Mouse (Mus musculus) hindbrain, embryonic 14.5 days (tissue): Measurements from ENCODE around the gene Cabp2. TPM values are rescaled to one million over a fixed set of nuclear protein-coding genes. Genes with fewer than 3 reads are reported as not detected.
"Not testable (repeated sequence)": the region's sequence is repeated elsewhere in the genome, so short reads cannot be mapped to it uniquely, and the experiment has no call there.

ENCODE experiments used
- ATAC-seq: fragments of 200-750 bp; cut with Nextera tagmentation; 2 replicates; pipeline ENCODE4 v1.8.0; 2017; ENCODE audit warnings: moderate number of reproducible peaks, mild to moderate bottlenecking, moderate TSS enrichment, moderate library complexity; ENCODE audit not compliant: low FRiP score
- DNase-seq: peaks from one replicate; pipeline ENCODE4 v3.0.0-alpha.2; 2015; ENCODE audit warnings: low spot score
- H3K27ac ChIP-seq: fragments of 300-500 bp; sonication (generic); 2 replicates; pipeline ENCODE4 v1.5.1; 2014; ENCODE audit warnings: mild to moderate bottlenecking, moderate library complexity
- H3K27me3 ChIP-seq: fragments of 300-500 bp; sonication (generic); 2 replicates; pipeline ENCODE4 v1.6.1; 2014; ENCODE audit warnings: mild to moderate bottlenecking, low read length, mixed read lengths; ENCODE audit not compliant: control insufficient read depth, insufficient read depth
- H3K36me3 ChIP-seq: fragments of 300-500 bp; sonication (generic); replicated peaks from 2 replicates; pipeline ENCODE4 v1.6.1; 2014; ENCODE audit not compliant: control insufficient read depth, insufficient read depth
- H3K4me1 ChIP-seq: fragments of 300-500 bp; sonication (generic); replicated peaks from 2 replicates; pipeline ENCODE4 v1.6.1; 2014; ENCODE audit warnings: antibody characterized with exemption, low read length, mixed read lengths; ENCODE audit not compliant: control insufficient read depth, insufficient read depth
- H3K4me2 ChIP-seq: fragments of 300-500 bp; sonication (generic); replicated peaks from 2 replicates; pipeline ENCODE4 v1.6.1; 2014; ENCODE audit warnings: mild to moderate bottlenecking, moderate library complexity
- H3K4me3 ChIP-seq: fragments of 300-500 bp; sonication (generic); replicated peaks from 2 replicates; pipeline ENCODE4 v1.5.1; 2014; ENCODE audit warnings: mild to moderate bottlenecking, low read length
- H3K9ac ChIP-seq: fragments of 300-500 bp; sonication (generic); 2 replicates; pipeline ENCODE4 v1.6.1; 2014
- H3K9me3 ChIP-seq: fragments of 300-500 bp; sonication (generic); 2 replicates; pipeline ENCODE4 v1.6.1; 2016; ENCODE audit warnings: low read length; ENCODE audit not compliant: control insufficient read depth
- WGBS: fragments of 180-500 bp; shearing (Covaris S2); extraction: QIAGEN DNeasy Blood & Tissue Kit; methylation state at CpG from one replicate; pipeline ENCODE4 v1.1.7; 2014; 5-methylcytosine and 5-hydroxymethylcytosine counted together
- polyA plus RNA-seq: library from polyadenylated mRNA; unstranded; fragments of >200 nt; fragmentation: Nextera tagmentation; extraction: Ambion mirVana; gene quantifications from 2 replicates; pipeline ENCODE4 v1.2.1, GENCODE M21; 2014

Cabp2 gene
- polyA plus RNA-seq, 1 experiment from 2014 or later = not detected

DNA sequence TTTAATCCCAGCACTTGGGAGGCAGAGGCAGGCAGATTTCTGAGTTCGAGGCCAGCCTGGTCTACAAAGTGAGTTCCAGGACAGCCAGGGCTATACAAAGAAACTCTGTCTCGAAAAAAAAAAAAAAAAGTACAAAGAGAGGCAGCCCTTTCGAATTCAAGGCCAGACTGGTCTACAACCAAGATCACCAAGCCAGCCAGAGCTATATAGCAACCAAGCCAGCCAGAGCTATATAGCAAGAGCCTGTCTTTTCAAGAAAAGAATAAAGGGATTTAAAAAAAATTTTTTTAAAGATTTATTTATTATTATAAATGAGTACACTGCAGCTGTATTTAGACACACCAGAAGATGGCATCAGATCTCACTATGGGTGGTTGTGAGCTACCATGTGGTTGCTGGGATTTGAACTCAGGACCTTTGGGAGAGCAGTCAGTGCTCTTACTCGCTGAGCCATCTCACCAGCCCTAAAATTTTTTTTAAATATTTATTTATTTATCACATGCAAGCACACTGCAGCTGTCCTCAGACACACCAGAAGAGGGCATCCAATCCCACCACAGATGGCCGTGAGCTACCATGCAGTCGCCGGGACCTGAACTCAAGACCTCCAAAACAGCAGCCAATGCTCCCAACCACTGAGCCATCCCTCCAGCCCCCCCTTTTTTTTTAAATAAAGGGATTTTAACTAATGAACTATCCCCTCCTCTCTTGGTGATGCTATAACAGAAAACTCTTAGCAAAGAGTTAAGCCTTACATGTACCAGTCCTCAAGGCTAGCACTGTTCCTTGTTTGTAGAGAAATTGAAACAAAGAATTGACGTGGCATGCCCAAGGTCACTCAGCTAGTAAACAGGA, 21.1 kb upstream of the Cabp2 start:
- DNase-seq = not testable (repeated sequence)
- WGBS = 87% methylated on average over 8 of the region's 8 CpGs

DNA sequence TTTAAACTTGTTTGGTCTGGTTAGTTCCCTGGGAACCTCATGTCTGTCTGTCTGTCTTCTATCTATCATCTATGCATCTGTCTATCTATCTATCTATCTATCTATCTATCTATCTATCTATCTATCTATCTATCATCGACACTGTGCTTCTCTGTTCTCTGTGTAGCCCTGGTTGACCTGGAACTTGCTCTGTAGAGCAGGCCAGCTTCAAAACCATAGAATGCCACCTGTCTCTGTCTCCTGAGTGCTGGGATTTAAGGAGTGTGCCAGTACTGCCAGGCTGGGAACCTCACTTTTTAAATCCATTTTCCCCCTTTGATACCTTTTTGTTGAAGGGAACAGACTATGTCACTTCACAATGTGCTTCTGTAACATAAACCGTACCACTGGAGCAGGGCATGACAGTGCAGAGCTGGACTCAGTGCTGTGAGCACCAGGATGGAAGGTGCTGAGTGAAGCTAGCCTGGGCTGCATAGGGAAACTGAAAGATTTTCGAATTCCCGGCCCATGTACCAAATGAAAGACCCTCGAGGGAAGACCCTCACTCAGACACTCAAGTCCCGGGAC, 20.4 kb upstream of the Cabp2 start:
- H3K4me2 ChIP-seq = no peak overlapping the region
- no peaks in the 10 kb centered on the region for H3K27me3 ChIP-seq
- H3K4me1 ChIP-seq = no peaks in the 10 kb centered on the region
- no peak overlapping the region for H3K27ac ChIP-seq
- H3K9ac ChIP-seq = no peak overlapping the region
- no peaks in the 10 kb centered on the region for H3K9me3 ChIP-seq
- H3K36me3 ChIP-seq = no peaks in the 10 kb centered on the region
- ATAC-seq = no peak
- H3K4me3 ChIP-seq = no peak overlapping the region
- DNase-seq = no peak
- 83% methylated on average over 5 of the region's 6 CpGs for WGBS

More for the DNA sequence above, 21.1 kb upstream of the Cabp2 start:
- not testable (repeated sequence) for H3K27me3 ChIP-seq, H3K4me2 ChIP-seq, H3K36me3 ChIP-seq, ATAC-seq, H3K9ac ChIP-seq, H3K27ac ChIP-seq, H3K4me1 ChIP-seq, H3K9me3 ChIP-seq, H3K4me3 ChIP-seq

DNA sequence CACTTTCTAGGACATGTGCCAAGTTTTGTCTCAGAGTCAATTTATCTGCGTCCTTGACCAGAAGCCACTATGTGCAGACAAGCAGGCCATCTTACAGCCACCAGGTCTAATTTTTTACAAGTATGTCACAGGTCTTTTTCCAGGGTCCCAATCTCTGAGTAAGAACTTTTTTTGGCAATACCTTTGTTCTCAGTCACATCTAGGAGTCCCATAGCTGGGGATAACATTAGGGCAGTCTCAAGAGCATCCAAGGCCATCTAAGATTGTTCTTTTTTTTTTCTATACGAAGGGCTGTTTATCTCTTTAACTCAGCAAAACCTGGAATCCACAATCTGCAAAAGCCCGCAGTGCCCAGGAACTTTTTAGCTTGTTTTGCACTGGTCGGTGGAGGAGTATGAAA, 18.0 kb upstream of the Cabp2 start:
- WGBS = 100% methylated on average over 2 of the region's 4 CpGs
- not testable (repeated sequence) for H3K4me2 ChIP-seq, H3K27ac ChIP-seq, H3K9ac ChIP-seq, H3K4me3 ChIP-seq, H3K36me3 ChIP-seq, H3K27me3 ChIP-seq, ATAC-seq, DNase-seq, H3K9me3 ChIP-seq, H3K4me1 ChIP-seq

DNA sequence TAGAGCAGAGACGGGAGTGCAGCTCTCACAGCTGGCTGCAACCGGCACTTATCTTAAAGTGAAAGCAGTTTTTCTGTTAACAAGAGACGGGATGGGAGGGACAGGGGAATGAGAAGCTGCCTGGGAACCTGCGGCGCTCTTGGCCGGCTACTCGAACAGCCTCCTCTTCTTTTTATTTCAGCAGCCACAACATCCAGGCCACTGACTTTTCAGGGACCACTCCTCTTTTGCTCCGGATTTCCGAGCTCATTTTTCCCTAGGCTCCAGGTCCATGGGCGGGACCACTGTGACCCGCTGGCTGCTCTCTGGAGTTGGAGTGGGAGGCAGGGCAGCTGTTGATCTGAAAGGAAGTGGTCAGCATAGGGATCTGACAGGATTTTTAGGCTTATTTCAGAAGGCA, 16.9 kb upstream of the Cabp2 start:
- not testable (repeated sequence) for H3K4me3 ChIP-seq, H3K27ac ChIP-seq, H3K9ac ChIP-seq, H3K4me1 ChIP-seq, ATAC-seq, H3K27me3 ChIP-seq, H3K4me2 ChIP-seq, H3K9me3 ChIP-seq, DNase-seq, H3K36me3 ChIP-seq
- 51% methylated on average over 4 of the region's 11 CpGs for WGBS

DNA sequence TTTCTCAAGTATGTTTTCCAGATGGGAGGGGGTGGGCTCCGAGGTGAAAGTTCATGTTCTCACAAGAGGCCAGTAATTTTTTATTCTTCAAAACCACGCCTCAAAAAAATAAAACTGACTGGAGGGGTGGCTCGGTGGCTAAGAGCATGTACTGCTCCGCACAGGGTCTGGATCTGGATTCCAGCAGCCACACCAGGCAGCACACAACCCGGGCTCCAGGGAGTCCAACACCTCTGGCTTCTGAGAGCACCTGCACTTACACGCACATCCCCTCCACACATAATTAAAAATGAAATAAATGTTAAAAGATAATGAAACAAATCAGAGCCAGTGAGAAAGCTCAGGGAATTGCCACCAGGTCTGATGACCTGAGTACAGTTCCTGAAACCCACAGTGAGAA, 15.1 kb upstream of the Cabp2 start:
- no peaks in the 10 kb centered on the region for H3K4me1 ChIP-seq
- H3K9me3 ChIP-seq = no peaks in the 10 kb centered on the region
- DNase-seq (no peak), ATAC-seq (no peak)
- H3K27me3 ChIP-seq = no peaks in the 10 kb centered on the region
- H3K9ac ChIP-seq = no peak overlapping the region
- no peak overlapping the region for H3K4me3 ChIP-seq
- no peaks in the 10 kb centered on the region for H3K36me3 ChIP-seq
- H3K4me2 ChIP-seq = no peak overlapping the region
- H3K27ac ChIP-seq = no peak overlapping the region
- WGBS = 88% methylated on average over 6 of the region's 6 CpGs

DNA sequence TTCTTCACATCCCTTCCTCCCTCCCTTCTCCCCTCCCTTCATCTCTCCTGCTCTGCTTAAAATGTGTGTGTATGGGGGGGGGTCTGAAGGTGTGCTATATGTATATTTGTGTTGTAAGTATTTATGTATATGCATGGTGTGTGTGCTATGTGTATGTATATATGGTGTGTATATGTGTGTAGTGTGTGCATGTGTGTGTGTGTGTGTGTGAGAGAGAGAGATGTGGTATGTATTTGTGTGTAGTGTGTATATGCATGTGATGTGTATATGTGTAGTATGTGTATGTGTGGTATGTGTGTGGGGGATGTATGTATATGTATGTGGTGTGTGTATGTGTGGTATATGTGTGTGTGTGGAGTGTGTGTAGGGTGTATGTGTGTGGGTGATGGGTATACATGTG, 14.5 kb upstream of the Cabp2 start:
- H3K4me1 ChIP-seq = no peaks in the 10 kb centered on the region
- H3K9me3 ChIP-seq = no peaks in the 10 kb centered on the region
- no peak overlapping the region for H3K9ac ChIP-seq
- ATAC-seq (no peak), DNase-seq (no peak)
- no peaks in the 10 kb centered on the region for H3K36me3 ChIP-seq
- no peak overlapping the region for H3K27ac ChIP-seq
- no peaks in the 10 kb centered on the region for H3K27me3 ChIP-seq
- no peak overlapping the region for H3K4me3 ChIP-seq
- no peak overlapping the region for H3K4me2 ChIP-seq

DNA sequence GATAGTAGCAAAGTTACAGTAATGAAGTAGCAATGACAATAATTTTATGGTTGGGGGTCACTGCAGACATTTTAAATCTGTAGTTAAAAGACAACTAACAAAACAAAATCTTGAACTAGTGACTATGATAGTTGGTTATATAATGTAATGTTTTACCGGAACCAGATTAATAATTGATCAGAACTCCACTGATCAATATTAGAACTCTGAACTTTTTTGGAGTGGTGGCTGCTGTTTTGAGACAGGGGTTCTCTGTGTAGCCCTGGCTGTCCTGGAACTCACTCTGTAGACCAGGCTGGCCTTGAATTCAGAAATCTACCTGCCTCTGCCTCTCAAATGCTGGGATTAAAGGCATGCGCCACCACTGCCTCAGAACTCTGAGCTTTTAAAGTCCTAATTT, 13.1 kb upstream of the Cabp2 start:
- H3K9me3 ChIP-seq, H3K36me3 ChIP-seq, ATAC-seq, H3K4me2 ChIP-seq, H3K4me3 ChIP-seq, H3K9ac ChIP-seq, H3K27me3 ChIP-seq, DNase-seq, H3K4me1 ChIP-seq, H3K27ac ChIP-seq: not testable (repeated sequence)
- WGBS = 87% methylated on average over 2 of the region's 2 CpGs

DNA sequence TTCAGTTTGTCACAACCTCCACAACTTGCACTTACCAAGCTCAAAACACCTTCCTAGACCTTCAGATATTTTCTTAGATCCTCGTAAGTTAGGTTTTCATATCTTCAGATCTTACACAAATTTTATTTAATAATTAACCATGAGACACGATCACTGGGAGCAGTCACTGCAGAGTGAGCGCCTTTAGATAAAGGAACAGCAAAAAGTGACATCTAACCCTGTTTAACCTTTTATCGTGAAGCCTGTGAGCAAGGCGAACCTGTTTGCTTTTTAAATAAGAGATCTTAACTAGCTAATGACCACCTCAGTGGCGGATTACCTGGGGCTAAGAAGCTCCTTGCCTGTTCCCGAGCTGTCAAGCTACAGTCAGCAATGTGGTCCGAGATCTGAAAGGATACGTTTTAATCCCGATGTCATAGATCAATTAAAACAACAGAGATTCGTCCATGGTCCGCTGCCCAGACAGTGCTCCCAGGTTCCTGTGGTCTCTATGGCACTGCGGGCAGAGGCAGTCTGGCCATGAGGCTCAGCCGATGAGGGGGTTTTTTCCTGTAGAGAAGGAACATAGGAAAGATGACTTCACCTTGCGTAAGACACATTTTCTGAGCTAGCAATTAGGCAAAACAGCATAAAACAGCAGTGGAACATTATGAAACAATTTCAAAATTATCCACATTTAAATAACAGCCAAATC, 12.5 kb upstream of the Cabp2 start:
- Histone ChIP-seq H3K4me2 (no peak overlapping the region), H3K9ac (no peak overlapping the region), H3K4me1 (no peaks in the 10 kb centered on the region), H3K36me3 (no peaks in the 10 kb centered on the region), H3K27ac (no peak overlapping the region), H3K27me3 (no peaks in the 10 kb centered on the region), H3K4me3 (no peak overlapping the region), H3K9me3 (no peaks in the 10 kb centered on the region)
- WGBS = 64% methylated on average over 15 of the region's 15 CpGs
- no peak for DNase-seq
- no peak for ATAC-seq

DNA sequence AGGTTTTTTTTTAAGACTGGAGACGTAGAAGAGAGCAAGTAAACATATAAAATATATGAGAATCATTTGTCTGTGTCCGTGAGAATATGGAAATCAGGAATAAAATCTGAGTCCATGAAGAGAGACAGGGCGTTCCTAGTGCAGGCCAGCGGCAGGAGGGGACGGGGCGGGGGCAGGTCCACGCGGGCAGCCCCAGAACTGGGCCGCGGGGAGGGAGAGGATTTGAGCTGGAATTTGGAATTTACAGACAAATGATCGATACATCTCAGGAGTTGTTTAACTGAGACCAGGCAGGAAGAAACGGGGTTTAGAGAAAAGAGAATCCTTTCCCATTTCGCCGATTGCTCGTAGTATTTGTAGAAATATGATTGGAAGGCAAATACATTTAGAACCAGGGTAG, 11.1 kb upstream of the Cabp2 start:
- Histone ChIP-seq H3K4me2 (no peak overlapping the region), H3K9me3 (no peaks in the 10 kb centered on the region), H3K27ac (no peak overlapping the region), H3K36me3 (no peaks in the 10 kb centered on the region), H3K27me3 (no peaks in the 10 kb centered on the region), H3K4me1 (no peaks in the 10 kb centered on the region), H3K9ac (no peak overlapping the region), H3K4me3 (no peak overlapping the region)
- 77% methylated on average over 15 of the region's 15 CpGs for WGBS
- no peak for ATAC-seq
- DNase-seq = no peak
